Mouse (Mus musculus) testis, adult 2 months (tissue): Measurements from ENCODE around the gene Ramp1. TPM values are rescaled to one million over a fixed set of nuclear protein-coding genes. Genes with fewer than 3 reads are reported as not detected.

Source experiments
- H3K27ac ChIP-seq: fragments of 200-500 bp; 2 replicates; pipeline ENCODE4 v1.5.1; 2012; ENCODE audit warnings: low read depth, low read length; ENCODE audit not compliant: control insufficient read depth, insufficient read depth
- H3K27me3 ChIP-seq: fragments of 200-500 bp; 2 replicates; pipeline ENCODE4 v1.6.1; 2012; ENCODE audit warnings: mild to moderate bottlenecking, low read length, moderate library complexity; ENCODE audit not compliant: control insufficient read depth, insufficient read depth
- H3K36me3 ChIP-seq: fragments of 200-500 bp; 2 replicates; pipeline ENCODE4 v1.6.1; 2012; ENCODE audit warnings: mild to moderate bottlenecking, low read length; ENCODE audit not compliant: control insufficient read depth, insufficient read depth
- H3K4me1 ChIP-seq: fragments of 200-500 bp; 2 replicates; pipeline ENCODE4 v1.6.1; 2012; ENCODE audit warnings: low read length; ENCODE audit not compliant: control insufficient read depth, insufficient read depth
- H3K4me3 ChIP-seq: fragments of 200-500 bp; 2 replicates; pipeline ENCODE4 v1.5.1; 2012; ENCODE audit warnings: low read depth, mild to moderate bottlenecking, low read length, moderate library complexity, mixed read lengths; ENCODE audit not compliant: control insufficient read depth
- CTCF ChIP-seq: fragments of 200-500 bp; IDR thresholded peaks from 2 replicates; pipeline ENCODE4 v1.5.1; 2012; ENCODE audit warnings: low read depth, mild to moderate bottlenecking, inconsistent platforms, low read length, moderate library complexity; ENCODE audit not compliant: control insufficient read depth, insufficient read depth, insufficient replicate concordance
- POLR2A ChIP-seq: fragments of 200-500 bp; IDR thresholded peaks from 2 replicates; pipeline ENCODE4 v1.6.1; 2012; ENCODE audit warnings: low read depth, mild to moderate bottlenecking, inconsistent platforms, low read length, moderate library complexity; ENCODE audit not compliant: control insufficient read depth
- polyA plus RNA-seq: library from polyadenylated mRNA; depleted of rRNA; stranded (reverse); fragments of >200 nt; gene quantifications from 2 replicates; pipeline ENCODE4 v1.2.3, GENCODE M21; 2012

Gene Ramp1
- polyA plus RNA-seq, 1 experiment, result 2.1 TPM

DNA sequence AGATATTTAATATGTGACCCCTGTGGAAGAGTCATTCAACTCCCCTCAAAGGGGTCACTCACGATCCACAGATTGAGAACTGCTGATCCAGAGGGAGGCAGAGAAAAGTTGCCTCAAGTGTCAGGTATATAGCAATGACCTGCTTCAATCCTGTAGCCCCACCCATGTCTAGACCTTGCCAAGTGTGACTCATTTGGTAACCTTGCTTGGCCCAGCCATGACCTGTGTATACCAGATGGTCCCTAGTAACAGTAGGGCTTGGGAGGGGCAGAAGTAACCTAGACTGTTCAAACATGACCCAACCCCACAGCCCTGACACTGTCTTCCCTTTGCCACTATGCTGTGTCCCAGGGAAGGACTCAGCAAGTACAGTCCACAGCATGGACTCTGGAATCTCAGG, 61.1 kb downstream of the Ramp1 start:
- Histone ChIP-seq H3K27me3 (no peaks in the 10 kb centered on the region), H3K27ac (no peak overlapping the region), H3K36me3 (no peaks in the 10 kb centered on the region), H3K4me3 (no peak overlapping the region), H3K4me1 (no peaks in the 10 kb centered on the region)
- TF ChIP-seq POLR2A (no peak), CTCF (no peak)

DNA sequence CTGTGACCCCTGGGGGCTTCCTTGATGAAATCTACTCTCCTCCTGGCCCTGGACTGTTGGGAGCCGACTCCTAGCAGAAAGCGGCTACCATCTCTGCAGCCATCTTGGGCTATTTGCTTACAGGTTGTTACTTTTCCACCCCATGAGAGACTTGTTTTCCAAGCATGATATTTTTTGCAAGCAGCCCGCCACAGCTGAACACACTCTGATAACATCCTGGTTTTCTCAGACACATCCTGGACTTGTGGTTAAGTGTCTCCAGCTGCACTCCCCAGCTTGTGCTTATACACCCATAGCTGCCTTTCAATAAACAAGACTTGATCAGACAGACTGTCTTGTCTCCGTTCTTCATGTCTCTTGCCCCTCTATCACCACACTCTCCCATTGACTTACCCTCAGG, 61.6 kb downstream of the Ramp1 start:
- H3K36me3 ChIP-seq, result no peaks in the 10 kb centered on the region
- H3K27ac ChIP-seq, result no peak overlapping the region
- no peak overlapping the region for H3K4me3 ChIP-seq
- no peaks in the 10 kb centered on the region for H3K4me1 ChIP-seq
- TF ChIP-seq POLR2A (no peak), CTCF (no peak)
- H3K27me3 ChIP-seq, result no peaks in the 10 kb centered on the region

DNA sequence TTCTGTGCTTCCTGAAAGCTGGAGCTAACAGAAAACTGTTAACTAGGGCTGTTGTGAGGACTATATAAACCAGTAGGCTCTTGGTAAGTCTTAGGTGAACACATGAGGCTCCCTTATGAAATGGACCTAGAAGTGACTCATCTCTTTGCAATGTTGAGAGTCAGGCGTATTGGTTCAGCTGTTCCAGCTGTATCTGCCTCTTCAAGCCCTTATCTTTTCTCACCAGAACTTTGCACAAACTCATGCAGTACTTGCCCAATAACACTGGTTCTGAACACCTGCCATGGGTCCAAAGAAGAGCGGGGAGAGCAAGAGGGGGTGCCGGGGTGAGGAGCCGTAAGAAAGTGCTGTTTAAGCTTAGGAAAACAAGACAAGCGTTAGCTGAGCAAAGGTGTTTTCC, 68.6 kb downstream of the Ramp1 start:
- Histone ChIP-seq H3K27me3 (no peaks in the 10 kb centered on the region), H3K27ac (no peak overlapping the region), H3K4me1 (peaks cover 8% of the 10 kb centered on the region), H3K36me3 (no peaks in the 10 kb centered on the region), H3K4me3 (no peak overlapping the region)
- TF ChIP-seq POLR2A (no peak), CTCF (no peak)

DNA sequence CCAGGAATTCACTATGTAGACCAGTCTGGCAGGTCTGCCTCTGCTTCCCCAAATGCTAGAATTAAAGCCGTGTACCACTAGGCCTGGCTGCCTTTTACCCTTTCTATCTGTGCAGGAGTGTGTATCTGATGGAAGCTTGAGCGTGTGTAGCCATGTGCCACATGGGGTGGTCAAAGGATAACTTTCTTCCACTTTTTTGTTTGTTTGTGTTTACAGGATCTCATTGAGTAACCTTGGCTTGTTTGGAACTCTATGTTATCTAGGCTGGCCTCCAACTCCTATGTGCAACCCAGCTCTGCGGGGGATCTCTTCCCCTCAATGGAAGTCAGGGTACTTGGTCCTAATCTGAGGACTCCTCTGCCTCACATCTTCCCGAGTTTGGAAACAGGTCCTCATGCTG, 69.3 kb downstream of the Ramp1 start:
- Histone ChIP-seq H3K27me3 (no peaks in the 10 kb centered on the region), H3K36me3 (no peaks in the 10 kb centered on the region), H3K27ac (no peak overlapping the region), H3K4me1 (peaks cover 8% of the 10 kb centered on the region), H3K4me3 (no peak overlapping the region)
- TF ChIP-seq CTCF (no peak), POLR2A (no peak)

DNA sequence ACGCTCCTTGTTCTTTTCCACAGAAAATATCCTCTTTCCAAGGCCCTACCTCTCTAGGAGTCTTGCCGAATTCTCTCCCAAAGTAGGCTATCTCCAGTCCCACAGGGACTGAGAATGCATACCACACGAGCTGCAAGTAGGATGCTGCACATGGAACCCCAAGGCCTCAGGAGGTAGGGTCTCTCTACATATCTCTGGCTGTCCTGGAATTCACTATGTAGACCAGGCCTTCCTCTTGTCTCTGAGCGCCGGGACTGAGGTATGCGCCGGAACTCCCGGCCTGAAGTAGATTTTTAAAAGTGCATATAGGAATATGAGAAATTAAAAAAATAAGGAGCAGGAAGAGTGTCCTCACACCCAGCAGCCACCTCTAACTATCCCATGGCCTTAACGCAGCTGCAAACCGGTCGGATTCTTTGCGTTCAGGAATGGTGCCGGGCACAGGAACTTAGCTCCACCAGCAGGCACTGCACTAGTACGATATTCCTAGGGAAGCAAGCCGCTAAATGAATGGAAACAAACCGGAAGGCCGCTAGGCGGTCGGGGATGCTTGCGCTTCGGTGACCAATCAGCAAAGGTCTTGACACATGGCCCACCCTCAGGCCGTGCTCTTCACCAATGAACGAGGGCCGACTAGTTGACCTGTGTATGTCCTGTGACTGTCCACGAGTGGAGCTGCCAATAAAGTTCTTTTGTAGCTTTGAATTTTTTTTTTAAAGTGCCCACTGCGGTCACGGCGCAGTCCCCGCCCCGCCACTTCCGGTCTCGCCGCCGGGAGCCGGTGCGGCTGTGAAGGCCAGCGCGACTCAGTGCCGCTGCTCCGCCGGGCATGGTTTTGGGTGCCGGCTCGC, 70.2 kb downstream of the Ramp1 start, which contains the start of gene Ube2f:
Gene Ube2f (plus strand): TSS at position 741 of the 851 bp plus-strand sequence.
- TF ChIP-seq POLR2A (peak; percentile 91), CTCF (no peak)

DNA sequence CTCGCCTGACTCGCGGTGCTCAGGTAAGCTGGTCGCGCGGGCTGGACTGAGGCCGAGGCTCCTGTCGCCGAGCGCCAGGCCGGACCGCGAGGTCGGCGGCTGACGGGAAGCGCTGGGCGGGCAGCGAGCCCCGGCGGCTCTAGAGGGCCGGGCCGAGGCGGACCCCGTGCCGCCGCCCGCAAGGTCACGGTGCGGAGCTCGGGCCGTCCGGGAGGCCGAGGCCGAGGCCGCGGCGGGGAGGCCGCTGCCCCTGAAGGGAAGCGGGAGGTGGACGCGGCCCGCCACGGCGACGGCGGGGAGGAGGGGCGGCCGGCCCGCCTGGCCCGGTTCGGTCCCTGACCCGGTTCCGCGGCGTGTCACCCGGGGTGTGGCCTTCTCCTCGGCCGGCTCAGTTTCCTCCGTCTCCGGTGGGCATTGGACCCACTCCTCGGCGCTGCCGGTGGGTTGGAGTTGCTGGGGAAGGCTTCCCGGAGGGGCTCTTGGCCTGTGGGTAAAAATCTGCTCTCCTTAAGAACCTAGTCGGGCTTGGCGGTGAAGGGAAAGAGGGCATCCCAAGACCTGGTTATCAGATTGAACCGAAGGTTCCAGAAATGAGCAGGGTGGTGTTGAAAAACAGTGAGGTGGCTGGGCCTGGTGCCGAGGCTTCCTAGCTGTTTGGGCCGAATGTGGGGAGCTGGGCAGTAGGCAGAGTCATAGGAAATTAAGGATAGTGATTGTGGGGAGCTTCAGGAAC, 71.0 kb downstream of the Ramp1 start:
- Histone ChIP-seq H3K27ac (peak overlapping the region; percentile 51), H3K4me1 (peaks cover 8% of the 10 kb centered on the region), H3K27me3 (no peaks in the 10 kb centered on the region)

More for the DNA sequence above, 70.2 kb downstream of the Ramp1 start, which contains the start of gene Ube2f:
- H3K27me3 ChIP-seq, result no peaks in the 10 kb centered on the region
- H3K4me1 ChIP-seq, result peaks cover 8% of the 10 kb centered on the region
- H3K27ac ChIP-seq, result peak within 1 kb of the TSS; percentile 56
- peak within 1 kb of the TSS; percentile 93 for H3K4me3 ChIP-seq
- no peaks in the 10 kb centered on the region for H3K36me3 ChIP-seq

DNA sequence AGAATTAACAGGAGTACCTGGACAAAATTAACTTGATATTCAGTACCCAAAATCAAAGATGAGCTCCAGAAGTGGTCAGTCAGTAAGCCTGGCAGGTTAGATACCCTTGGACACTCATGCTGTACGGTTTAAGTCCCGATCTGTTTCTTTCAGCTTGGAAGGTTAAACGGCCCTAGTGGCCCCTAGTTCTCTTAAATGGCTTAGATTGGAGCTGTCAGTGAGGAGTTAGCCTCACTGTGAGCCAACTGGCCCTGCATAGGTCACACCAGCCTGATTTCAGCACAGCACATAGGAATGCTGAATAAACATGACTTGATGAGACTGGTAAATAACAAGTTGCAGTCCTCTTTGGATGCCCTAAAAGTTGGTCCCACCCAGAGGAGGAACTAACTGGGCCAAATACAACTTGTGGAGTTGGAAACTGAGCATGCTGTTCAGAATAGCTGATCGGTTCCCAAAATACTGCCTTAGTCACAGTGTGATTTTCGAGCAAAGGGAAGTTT, 71.6 kb downstream of the Ramp1 start:
- H3K4me3 ChIP-seq, result peak overlapping the region; percentile 93
- peak overlapping the region; percentile 26; the same call in 1 of the 2 replicates for H3K27ac ChIP-seq
- no peaks in the 10 kb centered on the region for H3K27me3 ChIP-seq
- TF ChIP-seq POLR2A, result no peak
- no peak for TF ChIP-seq CTCF
- peaks cover 1% of the 10 kb centered on the region; the same call in 1 of the 2 replicates for H3K36me3 ChIP-seq
- H3K4me1 ChIP-seq, result peaks cover 8% of the 10 kb centered on the region

More for the DNA sequence above, 71.0 kb downstream of the Ramp1 start:
- peak overlapping the region; percentile 93 for H3K4me3 ChIP-seq
- no peak for TF ChIP-seq CTCF
- no peak; the same call in 1 of the 2 replicates for TF ChIP-seq POLR2A
- H3K36me3 ChIP-seq, result peaks cover 1% of the 10 kb centered on the region; the same call in 1 of the 2 replicates
